Mouse (Mus musculus) thymus, postnatal 25 days (tissue): ENCODE data around the gene Gm8947.
"Not testable (repeated sequence)": the region's sequence is repeated elsewhere in the genome, so short reads cannot be mapped to it uniquely, and the experiment has no call there.

Experiments
- DNase-seq: peaks from one replicate; pipeline ENCODE4 v3.0.0; 2022

The Gm8947 gene

DNA sequence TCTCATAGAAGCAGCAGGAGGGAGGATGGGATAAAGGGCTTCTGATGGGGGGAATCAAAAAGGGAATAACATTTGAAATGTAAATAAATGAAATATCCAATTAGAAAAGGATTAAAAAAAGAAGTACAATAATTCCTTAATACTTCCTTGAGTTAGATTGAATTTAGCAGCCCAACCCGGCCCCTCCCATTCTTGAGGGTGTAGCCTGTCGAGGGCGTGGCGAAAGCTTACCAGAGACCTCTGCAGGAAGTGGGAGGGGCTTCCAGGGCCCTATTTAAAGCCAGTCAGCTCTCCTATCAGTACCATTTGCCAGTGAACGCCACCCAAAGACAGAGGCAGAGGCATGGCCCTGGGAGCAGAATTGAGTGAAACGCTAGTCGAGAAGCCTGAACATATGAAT is at the start of gene Gm8947:
TSS of gene Gm8947 (plus strand) at position 302 of the 400 bp plus-strand sequence.
- DNase-seq, result not testable (repeated sequence)

DNA sequence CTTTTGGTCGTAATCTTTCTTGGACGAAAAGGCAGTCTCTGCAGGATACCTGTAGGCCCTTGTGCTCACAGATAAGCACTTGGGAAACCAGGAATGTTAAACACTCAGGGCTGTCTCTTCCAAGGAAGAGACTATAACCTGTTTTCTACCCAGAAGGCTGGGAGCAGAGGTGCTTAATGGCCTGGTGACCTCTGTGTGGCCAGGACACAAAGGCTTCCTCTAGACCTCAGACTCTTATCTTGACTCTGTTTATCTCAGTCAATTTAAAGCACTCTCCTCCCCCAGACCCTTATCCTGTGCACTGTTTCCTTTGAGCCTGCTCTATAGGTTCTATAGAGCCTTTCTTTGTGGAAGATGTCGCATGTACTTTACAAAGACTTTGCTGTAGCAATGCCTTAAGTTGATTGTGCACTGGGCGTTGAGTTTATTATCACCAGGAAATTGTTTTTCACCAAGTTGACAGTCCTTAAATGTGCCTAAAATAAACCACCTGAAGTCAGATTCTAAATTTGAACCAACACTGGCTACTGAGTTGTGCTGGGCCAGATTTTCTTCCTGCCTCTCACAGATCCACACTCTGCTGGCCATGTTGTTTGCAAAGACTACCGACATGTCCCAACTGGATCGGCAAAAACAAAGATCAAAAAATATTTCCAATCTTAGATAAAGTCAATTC is 47.6 kb upstream of the Gm8947 start:
- no peak for DNase-seq

DNA sequence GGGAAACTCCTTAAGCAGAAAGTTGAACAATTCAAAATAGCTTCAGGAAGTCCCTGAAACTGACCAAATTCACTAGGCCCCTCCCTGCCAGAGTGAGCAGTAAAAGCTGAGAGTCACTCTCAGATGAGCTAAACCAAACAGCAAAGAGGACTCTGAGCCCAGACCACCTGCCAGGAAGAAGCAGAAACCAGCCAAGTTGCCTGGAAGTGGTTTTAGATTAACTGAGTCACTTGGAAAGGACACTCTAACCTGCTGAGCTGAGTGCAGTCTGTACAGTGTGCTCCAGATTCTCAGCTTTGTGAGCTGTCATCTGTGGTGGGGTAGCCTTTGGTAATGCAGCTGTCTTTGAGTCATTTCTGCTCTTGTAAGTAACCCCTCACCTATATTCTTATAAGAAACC is 44.4 kb upstream of the Gm8947 start:
- no peak for DNase-seq

- no peak for DNase-seq
Observed at GRCm38 (mm10) chr1:151150211-151150610, 42.0 kb upstream of the Gm8947 start.

GRCm38 (mm10) chr1:151151089-151151488 is 41.1 kb upstream of the Gm8947 start:
- DNase-seq, result no peak

- no peak for DNase-seq
Observed at GRCm38 (mm10) chr1:151153056-151153652, 39.0 kb upstream of the Gm8947 start.

DNA sequence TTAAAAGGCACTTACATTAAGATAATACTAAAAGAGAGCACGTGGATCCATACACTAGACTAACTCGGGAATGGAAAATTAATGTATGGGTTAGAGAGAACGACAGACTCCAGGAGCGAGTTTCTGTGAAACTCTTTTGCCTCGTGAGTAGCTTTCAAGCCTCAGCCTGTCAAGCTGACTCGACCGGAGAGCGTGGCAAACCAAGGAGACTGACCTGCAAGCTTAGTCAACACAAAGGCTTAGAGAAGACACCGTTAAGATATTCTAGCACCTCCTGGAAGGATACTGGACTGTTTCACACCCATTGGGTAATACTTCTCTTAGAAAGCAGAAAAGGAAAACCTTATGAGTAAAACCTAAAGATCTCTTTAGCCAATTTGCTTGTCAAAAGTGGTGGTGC is 38.0 kb upstream of the Gm8947 start:
- DNase-seq, result not testable (repeated sequence)

GRCm38 (mm10) chr1:151156129-151156528 is 36.0 kb upstream of the Gm8947 start:
- DNase-seq, result no peak

- DNase-seq, result no peak
Observed at GRCm38 (mm10) chr1:151156777-151157632, 35.2 kb upstream of the Gm8947 start.

DNA sequence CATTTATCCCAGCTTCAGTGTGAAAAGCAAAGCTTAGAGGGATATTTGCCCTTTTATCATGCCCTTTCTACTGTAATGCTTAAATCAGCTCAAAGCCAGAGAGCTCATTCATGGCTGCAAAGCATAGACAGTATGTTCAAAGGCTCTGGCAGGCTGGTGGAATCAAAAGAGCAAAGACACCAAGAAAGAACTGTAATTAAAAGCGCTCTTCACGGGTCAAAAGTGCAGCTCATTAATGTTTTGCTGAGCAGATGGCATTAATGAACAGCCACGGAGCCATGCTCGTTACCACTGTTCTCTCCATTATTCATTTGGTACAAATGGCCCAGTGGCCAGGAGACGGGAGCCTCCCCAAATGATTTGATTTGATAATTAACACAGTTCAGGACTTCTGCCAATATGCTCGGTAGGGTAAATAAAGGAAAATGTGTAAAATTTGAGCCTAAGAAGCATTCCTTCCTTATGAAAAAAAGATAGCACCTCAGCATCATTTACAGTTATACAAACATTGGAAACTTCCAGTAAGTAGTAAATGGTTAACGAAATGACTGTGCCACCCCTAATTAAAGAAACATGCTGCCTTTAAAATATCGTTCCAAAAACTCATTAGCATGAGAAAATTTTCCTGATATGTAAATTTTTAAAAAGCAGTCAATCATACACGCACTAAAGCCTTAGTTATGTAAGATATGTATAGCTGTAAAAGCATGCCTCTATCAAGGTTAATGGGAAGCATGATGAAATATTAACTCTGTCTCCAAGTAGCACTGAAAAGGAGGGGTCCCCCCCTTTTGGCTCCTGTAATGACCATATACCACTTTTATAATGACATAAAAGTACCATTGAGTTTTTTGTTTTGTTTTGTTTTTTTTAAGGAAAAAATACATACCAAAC is 34.0 kb upstream of the Gm8947 start:
- no peak for DNase-seq

- no peak for DNase-seq
Observed at GRCm38 (mm10) chr1:151158857-151159510, 33.2 kb upstream of the Gm8947 start.

DNA sequence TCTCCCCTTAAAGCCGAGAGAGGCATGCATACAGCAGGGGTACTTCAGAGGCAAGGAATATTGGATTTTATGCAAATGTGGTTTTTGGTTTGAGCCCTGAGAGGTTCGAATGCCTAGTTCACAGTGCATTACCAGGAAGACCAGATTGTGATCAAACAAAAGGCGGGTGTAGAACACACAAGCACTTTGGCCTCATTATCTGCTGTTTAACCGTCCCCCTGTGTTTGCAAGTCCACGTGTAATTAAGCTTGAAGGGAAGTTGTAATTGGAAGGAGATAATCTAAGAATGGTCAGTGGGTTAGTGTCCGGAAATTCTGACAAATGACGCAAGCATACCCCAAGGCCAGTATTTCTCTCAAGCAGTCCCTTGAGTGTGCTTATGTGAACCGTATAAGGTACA is 26.1 kb upstream of the Gm8947 start:
- DNase-seq, result no peak

DNA sequence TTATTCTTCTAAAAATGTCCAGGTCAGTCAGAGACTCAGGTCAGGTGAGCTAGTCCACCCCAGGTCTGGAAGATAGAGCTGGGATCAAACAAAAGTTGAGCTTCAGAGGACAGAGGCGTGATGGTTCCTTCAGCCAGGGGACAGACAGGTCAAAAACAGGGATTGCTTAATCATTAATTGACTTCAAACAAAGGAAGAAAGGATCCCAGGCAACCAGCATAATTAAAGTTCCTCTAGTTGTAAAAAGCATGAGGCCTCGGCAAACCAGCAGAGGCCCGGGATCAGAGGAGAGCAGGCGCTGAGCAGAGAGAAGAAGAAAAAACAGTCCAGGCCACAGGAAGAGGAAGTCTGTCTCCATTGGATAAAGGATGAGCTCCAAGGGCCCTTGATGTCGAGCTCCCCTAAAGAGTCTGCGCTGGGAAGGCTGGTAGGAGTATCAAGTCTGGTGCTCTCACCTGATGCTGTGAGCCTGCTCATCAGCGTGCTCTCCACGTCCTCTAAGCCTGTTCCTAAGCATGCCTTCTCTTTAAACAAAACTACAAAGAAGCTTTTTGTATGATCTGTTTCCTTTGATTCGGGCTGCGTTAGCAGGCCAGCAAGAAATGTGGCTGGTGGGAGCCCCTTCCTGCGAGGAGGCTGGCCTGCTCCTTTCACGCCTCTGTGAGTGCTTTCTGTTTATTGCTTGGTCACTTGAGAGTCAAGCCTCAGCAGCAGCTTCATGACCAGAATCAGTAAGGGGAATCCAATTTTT is 24.7 kb upstream of the Gm8947 start:
- peak; percentile 4 for DNase-seq

- DNase-seq, result no peak
Observed at GRCm38 (mm10) chr1:151168637-151169036, 23.5 kb upstream of the Gm8947 start.

DNA sequence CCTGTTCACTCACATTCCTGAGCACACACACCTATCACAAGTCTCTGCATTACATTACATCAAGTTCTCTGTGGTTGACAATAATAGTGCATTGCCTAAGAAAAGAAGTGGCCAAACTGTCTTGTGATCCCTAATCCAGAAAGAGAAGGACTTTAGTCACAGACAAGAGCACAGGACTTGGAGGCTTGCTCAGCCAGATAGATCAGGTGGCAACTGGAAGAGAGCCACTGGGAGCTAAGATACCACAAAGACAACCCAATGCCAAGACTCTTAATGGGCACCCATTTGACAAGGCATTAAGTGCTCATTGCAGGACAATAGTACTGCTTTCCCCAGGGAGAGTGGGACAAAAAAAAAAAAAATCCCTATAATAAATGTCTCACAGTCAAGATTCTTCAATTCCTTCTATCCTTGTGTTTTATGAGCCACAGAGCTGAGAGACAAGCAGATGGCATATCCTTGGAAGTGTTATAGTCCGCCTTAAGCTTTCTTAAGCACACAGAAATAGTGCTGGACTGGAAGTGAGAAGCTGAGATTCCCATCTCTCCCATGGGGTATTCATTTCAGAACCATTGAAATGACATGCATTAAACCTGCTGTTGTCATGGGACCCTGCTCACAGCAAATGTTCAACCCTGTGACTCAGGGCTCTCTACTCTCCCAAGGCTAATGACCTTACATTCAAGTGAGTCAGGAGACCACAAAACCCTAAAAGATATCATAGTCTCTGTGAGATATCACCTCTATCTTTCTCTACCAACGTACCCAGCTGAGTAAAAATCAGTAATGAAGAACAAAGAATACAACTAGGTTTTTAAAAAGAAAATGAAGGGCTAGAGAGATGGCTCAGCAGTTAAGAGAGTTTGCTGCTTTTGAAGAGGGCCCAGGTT is 20.4 kb upstream of the Gm8947 start:
- no peak for DNase-seq

DNA sequence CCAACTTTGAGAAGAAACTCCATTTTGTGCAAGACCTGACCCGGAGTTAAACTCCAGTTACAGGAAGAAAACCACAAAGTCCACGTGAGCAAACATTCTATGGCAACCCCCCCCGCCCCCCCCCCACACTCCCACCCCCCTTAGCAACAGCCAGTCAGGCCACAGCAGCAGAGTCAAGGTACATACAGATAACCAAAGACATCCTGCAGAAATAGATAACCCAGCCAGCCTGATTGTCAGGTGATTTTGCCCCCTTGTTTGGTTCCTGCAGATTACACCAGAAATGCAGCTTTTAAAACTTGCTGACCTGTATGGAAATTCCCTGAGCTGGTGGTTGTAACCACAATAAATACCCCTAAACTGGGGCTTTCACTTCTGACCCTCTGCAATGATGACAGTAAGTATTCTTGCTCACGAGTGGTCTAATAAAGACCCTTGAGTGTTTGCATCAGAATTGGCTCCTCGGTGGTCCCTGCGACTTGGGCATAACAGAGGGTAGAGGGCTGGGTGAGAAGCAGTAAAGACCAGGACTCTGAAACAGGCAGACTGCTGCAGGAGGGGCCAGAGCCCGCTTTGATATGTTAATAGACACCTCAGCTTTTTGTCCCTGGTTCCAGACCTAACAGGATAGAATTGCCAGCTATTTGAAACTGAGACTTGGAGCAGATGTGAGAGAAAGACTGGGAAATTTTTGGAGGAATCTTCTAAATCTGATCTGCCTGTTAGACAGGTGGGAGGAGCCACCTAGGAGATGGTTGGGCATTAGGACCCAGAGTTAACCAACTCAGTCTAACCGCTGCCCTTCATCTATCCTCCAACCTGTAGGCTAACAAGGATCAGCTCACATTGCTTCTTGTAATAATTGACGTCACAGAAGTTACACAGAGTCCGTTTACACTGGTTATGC is 14.9 kb upstream of the Gm8947 start:
- DNase-seq, result no peak

DNA sequence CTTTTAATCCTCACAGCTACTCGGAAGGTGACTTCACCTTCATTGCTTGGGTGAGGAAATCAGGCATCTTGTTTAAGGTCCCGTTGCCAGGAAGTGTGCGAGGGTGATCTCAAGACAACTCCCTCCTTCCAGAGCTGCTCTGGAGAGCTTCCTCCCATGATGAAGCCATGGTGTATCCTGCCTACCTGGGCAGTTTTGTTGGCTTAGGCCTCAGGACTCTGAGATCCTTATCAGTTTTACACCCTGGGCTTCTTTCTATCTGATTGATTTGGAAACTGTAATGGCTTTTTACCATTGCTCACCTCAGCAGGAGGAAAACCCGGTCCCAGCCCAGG is 14.3 kb upstream of the Gm8947 start:
- DNase-seq, result peak; percentile 35

DNA sequence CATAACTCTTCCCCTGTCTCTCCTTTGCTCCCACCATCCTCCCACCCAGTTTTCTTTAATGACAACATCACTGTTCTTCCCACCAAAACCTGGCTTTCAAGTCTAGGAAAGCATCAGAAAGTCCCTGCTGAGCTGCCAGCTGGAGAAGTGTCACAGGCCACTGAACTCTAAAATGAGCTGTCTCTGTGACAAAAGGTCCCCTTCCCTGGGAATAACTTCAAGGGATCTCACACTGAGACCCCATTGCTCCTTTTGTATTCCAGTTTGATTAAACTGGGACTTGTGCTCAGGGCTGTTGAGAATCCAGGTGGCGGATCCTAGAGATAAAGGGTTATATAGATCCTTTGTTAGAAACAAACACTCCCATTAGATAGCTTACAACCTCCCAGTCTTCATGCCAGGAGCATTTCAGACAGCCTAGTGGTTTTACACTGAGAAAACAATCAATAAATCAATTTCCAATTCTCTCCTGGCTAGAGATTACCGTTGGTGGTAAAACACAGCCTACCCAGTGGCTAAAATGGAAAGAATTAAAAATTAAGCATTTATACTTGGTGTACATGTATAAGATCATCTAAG is 13.6 kb upstream of the Gm8947 start:
- no peak for DNase-seq

DNA sequence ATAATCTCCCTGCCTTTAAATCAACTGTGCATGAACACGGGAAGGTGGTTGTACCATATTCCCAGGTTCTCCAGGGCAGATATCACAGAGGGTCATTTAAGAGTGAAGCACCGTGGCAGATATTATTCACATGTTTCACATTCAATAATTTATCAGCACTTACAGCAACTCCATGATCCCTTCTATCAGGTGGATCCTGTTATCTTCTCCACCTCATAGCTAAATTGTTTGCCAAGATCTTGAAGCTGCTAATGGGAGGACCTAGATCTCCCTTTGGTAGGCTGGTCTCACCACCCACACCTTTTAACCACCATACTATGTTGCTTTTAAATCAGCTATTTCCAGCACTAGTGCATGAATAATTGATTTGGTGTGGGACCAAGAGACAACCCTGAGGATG is 12.0 kb upstream of the Gm8947 start:
- DNase-seq, result no peak
